Mouse (Mus musculus): ENCODE measurements at regions not wholly inside any gene's neighbourhood (a gene's known extent, or its start where the extent isn't known, plus 50 kb on each side); places are given as distances from the start of the nearest gene placed in this dataset.

DNA sequence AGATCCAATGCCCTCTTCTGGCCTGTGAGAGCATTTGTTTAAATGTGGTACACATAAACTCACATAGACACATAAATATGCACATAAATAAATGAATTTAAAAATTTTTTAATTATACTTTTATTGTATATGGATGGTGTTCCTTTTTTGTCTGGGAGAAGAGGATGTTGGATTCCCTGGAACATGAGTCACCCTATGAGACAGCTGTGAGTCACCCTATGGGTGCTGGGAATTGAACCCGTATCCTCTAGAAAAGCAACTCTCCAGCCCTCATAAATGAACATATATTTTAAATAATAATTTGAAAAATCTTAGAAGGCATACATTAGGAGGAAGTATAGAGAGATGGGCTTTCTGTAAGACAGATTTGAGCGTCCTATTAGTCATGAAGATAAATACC, 76.1 kb upstream of the Dynlt3 start:
- DNase-seq: no peak

- DNase-seq: no peak
These were observed 79.7 kb upstream of the Dynlt3 start for GRCm38 (mm10) chrX:9742518-9742917.

DNA sequence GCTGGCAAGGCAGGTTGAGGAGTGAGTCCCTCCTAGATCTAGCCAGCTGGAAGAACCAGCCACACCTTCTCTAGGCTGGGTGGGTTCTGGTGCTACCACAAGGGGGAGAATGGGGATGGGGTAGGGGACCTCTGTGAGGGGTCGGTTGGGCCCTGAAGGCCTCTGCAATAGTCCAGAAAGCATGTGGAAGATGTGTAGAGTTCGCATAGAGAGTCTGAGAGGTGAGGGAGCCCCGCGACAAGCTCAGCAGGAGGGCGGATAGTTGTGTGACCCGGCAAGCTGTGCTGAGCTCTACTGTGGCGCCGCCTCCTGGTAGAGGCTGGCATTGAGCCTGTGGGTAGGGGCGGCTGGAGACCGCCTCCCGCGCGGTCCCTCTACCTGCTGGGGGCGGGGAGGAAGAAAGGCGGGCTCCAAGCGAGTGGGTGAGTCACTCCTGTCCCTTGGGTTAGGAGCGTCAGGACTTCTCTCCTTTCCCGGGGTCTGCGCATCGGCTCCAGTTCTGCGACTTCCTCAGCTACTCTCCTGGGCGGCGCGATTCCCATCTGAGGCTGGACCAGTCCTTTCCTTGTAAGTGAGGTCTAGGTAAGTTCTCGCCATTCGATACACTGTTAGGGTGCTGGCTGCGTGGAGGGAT, 84.6 kb upstream of the Dynlt3 start:
- DNase-seq: peak; percentile 56

GRCm38 (mm10) chrX:9752954-9753572, 90.3 kb upstream of the Dynlt3 start:
- peak; percentile 21 for DNase-seq

DNA sequence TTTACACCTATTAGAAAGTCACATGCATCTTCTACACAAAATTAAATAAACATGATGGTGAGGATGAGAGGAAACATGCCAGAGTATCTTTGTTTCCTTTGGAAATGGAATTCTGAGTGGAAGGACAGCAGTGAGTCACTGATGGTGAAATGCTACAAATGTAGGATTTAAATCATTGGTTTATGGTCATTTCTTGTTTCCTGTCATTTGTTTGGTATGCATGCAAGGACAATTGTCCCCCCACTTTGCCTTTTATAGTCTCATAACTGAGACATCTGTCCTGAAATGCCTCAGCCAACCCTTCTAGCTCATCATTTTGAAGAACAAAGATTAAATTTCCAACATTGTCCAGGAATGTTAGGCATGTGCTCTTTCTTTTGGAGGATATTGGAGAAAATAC, 77.2 kb upstream of the Hypm start:
- DNase-seq: no peak

DNA sequence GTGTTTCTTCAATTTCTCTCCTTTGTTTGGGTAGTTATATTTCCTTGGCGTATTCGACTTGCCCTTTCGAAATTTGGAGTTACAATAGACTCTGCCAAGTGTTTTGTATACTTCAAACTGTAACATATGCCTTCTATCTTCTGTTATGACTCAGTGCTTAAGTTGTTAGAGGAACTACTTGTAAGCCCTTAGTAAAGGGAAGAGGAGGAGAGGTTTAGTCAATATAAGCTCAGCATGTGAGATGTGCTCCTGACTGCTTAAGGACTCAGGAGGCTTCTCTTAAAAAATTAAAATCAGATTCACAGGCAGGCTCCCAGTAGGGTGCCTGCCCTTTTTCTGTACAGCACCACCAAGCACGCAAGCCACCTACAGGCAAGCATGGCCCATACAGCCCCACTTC, 69.2 kb upstream of the Hypm start:
- DNase-seq: no peak

- no peak for DNase-seq
These were observed 57.2 kb upstream of the Hypm start for GRCm38 (mm10) chrX:9789542-9789941.
